Mouse (Mus musculus) lung, embryonic 14.5 days (tissue): ENCODE results near the gene Mical3. TPM values are rescaled to one million over a fixed set of nuclear protein-coding genes. Genes with fewer than 3 reads are reported as not detected.

Source experiments
- ATAC-seq: fragments of 200-750 bp; cut with Nextera tagmentation; 2 replicates; pipeline ENCODE4 v1.8.0; 2017; ENCODE audit warnings: mild to moderate bottlenecking, moderate TSS enrichment, moderate library complexity; ENCODE audit not compliant: insufficient read depth
- DNase-seq: peaks from one replicate; pipeline ENCODE4 v3.0.0-alpha.2; 2015
- H3K27ac ChIP-seq: fragments of 300-500 bp; sonication (generic); 2 replicates; pipeline ENCODE4 v1.5.1; 2014; ENCODE audit warnings: low read depth, mild to moderate bottlenecking, moderate library complexity
- H3K27me3 ChIP-seq: fragments of 300-500 bp; sonication (generic); 2 replicates; pipeline ENCODE4 v1.6.1; 2014; ENCODE audit warnings: low read length, control low read depth; ENCODE audit not compliant: insufficient read depth
- H3K36me3 ChIP-seq: fragments of 300-500 bp; sonication (generic); 2 replicates; pipeline ENCODE4 v1.6.1; 2014; ENCODE audit warnings: control low read depth; ENCODE audit not compliant: insufficient read depth
- H3K4me1 ChIP-seq: fragments of 300-500 bp; sonication (generic); 2 replicates; pipeline ENCODE4 v1.6.1; 2014; ENCODE audit warnings: antibody characterized with exemption, control low read depth; ENCODE audit not compliant: insufficient read depth
- H3K4me2 ChIP-seq: fragments of 300-500 bp; sonication (generic); 2 replicates; pipeline ENCODE4 v1.6.1; 2014; ENCODE audit warnings: mild to moderate bottlenecking
- H3K4me3 ChIP-seq: fragments of 300-500 bp; sonication (generic); 2 replicates; pipeline ENCODE4 v1.5.1; 2014; ENCODE audit warnings: low read depth, low read length
- H3K9ac ChIP-seq: fragments of 300-500 bp; sonication (generic); 2 replicates; pipeline ENCODE4 v1.6.1; 2014
- H3K9me3 ChIP-seq: fragments of 300-500 bp; sonication (generic); 2 replicates; pipeline ENCODE4 v1.6.1; 2016; ENCODE audit warnings: low read depth, low read length, control low read depth
- CTCF ChIP-seq: IDR thresholded peaks from 2 replicates; pipeline ENCODE4 v1.5.1; 2016; ENCODE audit warnings: antibody characterized with exemption, low read depth
- WGBS: fragments of 180-500 bp; shearing (Covaris S2); extraction: QIAGEN DNeasy Blood & Tissue Kit; methylation state at CpG from one replicate; pipeline ENCODE4 v1.1.7; 2014; 5-methylcytosine and 5-hydroxymethylcytosine counted together
- polyA plus RNA-seq: library from polyadenylated mRNA; unstranded; fragments of >200 nt; fragmentation: Nextera tagmentation; extraction: Ambion mirVana; gene quantifications from 2 replicates; pipeline ENCODE4 v1.2.1, GENCODE M21; 2014

The Mical3 gene
- polyA plus RNA-seq, 1 experiment from 2014 or later = 27.0 TPM

DNA sequence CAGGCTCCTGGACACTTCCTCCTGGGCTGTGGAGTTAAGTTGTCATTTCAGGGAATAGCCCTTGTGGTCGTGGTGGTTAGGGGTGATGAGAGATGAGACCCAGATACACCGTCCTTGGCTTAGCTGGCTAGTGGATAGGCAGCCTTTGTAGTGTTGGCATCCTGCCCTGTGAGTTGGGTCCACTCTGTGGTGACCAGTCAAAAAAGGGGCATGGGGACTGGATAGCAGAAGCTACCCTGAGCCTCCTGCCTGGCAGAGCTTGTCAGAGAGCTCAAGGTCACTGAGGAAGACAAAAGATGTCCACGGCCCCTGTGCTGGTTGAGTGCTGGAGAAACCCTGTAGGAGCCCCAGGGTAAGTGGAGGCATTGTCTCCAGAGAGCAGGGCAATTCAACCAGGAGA lies 3.1 kb downstream of the Mical3 start:
- no peaks in the 10 kb centered on the region for H3K36me3 ChIP-seq

DNA sequence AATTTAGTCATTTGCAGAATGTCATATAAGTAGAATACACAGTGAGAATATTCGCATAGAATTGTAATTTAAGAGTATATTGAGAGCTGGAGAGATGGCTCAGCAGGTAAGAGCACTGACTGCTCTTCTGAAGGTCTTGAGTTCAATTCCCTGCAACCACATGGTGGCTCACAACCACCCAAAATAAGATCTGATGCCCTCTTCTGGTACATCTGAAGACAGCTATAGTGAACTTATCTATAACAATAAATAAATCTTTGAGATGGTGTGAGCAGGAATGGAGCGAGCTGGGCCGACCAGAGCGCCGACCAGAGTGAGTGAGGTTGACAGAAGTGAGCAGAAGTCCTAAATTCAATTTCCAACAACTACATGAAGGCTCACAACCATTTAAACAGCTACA lies 4.6 kb downstream of the Mical3 start:
- no peak overlapping the region for H3K27ac ChIP-seq
- no peak overlapping the region for H3K4me3 ChIP-seq
- peaks cover 8% of the 10 kb centered on the region for H3K4me1 ChIP-seq
- no peak; the same call in 1 of the 2 replicates for TF ChIP-seq CTCF
- ATAC-seq (no peak), DNase-seq (no peak)
- WGBS = 69% methylated on average over 5 of the region's 5 CpGs
- no peak overlapping the region for H3K4me2 ChIP-seq
- H3K36me3 ChIP-seq = no peaks in the 10 kb centered on the region
- H3K9me3 ChIP-seq = no peaks in the 10 kb centered on the region
- H3K9ac ChIP-seq = no peak overlapping the region
- H3K27me3 ChIP-seq = peaks cover 8% of the 10 kb centered on the region; the same call in 1 of the 2 replicates

More for the DNA sequence above, 3.1 kb downstream of the Mical3 start:
- TF ChIP-seq CTCF = no peak
- H3K27me3 ChIP-seq = peaks cover 15% of the 10 kb centered on the region; the same call in 1 of the 2 replicates
- DNase-seq = no peak
- no peak overlapping the region for H3K27ac ChIP-seq
- no peak overlapping the region for H3K4me3 ChIP-seq
- ATAC-seq = no peak
- 60% methylated on average over 3 of the region's 3 CpGs for WGBS
- peaks cover 8% of the 10 kb centered on the region for H3K4me1 ChIP-seq
- H3K9ac ChIP-seq = no peak overlapping the region
- no peak overlapping the region for H3K4me2 ChIP-seq
- H3K9me3 ChIP-seq = no peaks in the 10 kb centered on the region

DNA sequence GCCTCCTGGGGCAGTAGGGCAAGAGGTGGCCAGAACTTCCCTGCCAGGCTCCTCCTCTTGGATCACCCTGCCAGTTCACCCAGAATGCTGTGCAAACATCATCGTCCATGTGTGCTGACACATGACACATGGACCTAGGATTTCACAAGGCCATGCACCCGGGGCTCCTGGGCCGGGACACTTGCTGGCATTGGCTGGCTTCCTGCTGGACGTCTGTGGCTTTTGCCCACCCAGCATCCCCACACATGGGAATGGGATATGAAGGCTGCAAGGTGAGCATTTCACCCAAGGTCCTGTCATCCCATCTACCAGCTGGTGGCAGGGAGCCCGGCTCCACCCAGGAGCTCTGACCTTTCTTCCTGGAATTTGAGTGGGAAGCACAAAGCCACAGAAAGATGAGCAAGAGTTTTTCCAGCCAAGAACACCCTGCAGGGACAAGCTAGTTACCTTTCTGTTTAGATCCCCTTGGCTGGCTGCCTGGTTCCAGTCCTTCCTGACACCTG lies 8.0 kb downstream of the Mical3 start:
- Histone ChIP-seq H3K36me3 (no peaks in the 10 kb centered on the region), H3K9me3 (no peaks in the 10 kb centered on the region), H3K4me2 (no peak overlapping the region), H3K4me3 (no peak overlapping the region), H3K27me3 (no peaks in the 10 kb centered on the region), H3K4me1 (no peaks in the 10 kb centered on the region), H3K9ac (no peak overlapping the region), H3K27ac (no peak overlapping the region)
- no peak for TF ChIP-seq CTCF
- ATAC-seq (no peak), DNase-seq (no peak)
- 70% methylated on average over 5 of the region's 5 CpGs for WGBS

DNA sequence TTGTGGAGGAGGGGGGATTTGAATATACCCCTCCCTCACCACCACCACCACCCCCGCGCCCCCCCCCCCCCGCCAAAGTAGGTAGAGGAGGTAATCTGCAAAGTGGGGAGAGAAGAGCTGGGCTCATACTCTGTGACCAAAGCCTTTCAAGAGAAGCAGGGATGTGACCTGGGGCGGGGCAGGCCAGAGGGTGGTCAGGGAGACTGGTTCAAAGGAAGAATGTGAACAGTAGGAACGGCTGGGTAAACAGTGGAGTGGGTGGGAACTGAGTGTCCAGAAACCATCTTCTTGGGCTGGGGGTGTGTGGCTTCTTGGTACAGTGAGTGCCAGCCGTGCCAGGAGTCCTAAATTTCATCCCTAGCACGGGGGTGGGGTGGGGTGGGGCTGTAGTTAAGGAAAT lies 10.0 kb downstream of the Mical3 start:
- Histone ChIP-seq H3K9me3 (no peaks in the 10 kb centered on the region; the same call in 1 of the 2 replicates), H3K9ac (no peak overlapping the region), H3K36me3 (no peaks in the 10 kb centered on the region), H3K27ac (no peak overlapping the region), H3K4me2 (no peak overlapping the region), H3K4me1 (no peaks in the 10 kb centered on the region), H3K27me3 (no peaks in the 10 kb centered on the region), H3K4me3 (no peak overlapping the region)
- WGBS = 38% methylated on average over 7 of the region's 7 CpGs
- no peak for DNase-seq
- ATAC-seq = peak; percentile 31; the same call in 1 of the 2 replicates
- TF ChIP-seq CTCF = no peak

DNA sequence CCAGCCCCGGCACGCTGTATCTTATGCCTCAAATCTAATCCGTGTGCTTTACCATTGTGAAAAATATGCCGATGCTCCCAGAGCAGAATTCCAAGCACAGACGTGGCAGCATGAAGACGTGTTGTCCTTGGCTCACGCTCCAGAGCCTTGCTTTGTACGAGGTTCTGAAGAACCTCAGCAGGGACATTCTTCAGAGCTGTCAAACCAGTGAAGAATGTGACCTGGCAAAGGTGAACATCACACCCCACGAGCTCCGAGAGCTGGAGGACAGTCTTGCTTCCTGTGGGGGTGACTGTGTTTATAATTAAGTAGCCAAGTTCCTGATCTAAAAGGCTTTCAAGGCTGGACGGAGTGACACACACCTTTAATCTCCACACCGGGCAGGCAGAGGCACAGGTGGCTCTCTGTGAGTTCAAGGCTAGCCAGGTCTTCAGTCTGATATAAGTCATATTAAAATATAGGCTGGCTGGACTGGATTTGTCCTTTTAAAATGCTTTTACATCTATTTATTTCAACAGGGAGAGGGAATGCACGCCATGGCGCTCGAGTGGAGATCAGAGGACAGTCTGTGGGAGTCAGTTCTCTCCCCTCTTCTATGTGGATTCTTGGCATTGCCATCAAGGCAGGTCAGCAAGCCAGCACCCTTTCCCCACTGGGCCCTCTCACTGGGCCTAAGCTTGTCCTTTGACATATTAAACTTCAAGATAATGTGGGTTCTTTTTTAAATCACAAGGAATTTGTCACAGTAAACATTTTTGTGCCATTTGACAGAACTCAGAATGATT lies 12.6 kb downstream of the Mical3 start:
- H3K9me3 ChIP-seq = no peaks in the 10 kb centered on the region; the same call in 1 of the 2 replicates
- no peaks in the 10 kb centered on the region for H3K27me3 ChIP-seq
- H3K36me3 ChIP-seq = no peaks in the 10 kb centered on the region
- no peak overlapping the region for H3K4me3 ChIP-seq
- H3K4me1 ChIP-seq = no peaks in the 10 kb centered on the region
- WGBS = 56% methylated on average over 15 of the region's 15 CpGs
- H3K4me2 ChIP-seq = no peak overlapping the region
- DNase-seq (no peak), ATAC-seq (no peak)
- no peak for TF ChIP-seq CTCF
- no peak overlapping the region for H3K9ac ChIP-seq
- no peak overlapping the region for H3K27ac ChIP-seq

DNA sequence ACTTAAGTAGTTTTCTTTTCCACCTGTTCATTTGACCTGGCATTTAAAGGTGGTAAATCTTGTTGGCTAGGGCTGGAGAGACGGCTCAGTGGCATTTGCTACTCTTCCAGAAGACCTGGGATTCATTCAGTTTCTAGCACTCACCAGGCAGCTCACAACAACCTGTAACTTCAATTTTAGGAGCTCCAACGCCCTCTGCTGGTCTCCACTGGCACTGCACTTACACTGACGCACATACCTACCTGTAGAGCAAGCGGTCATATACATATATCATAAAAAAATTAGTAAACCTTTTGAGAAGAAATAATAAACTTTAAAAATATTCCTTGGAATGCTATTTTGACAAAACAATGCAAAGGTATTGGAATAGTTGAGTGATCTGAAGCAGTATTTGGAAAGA lies 13.7 kb downstream of the Mical3 start:
- TF ChIP-seq CTCF = peak; percentile 47; the same call in 1 of the 2 replicates
- Histone ChIP-seq H3K27ac (no peak overlapping the region), H3K4me3 (no peak overlapping the region), H3K27me3 (no peaks in the 10 kb centered on the region), H3K36me3 (no peaks in the 10 kb centered on the region), H3K4me2 (no peak overlapping the region), H3K4me1 (no peaks in the 10 kb centered on the region), H3K9ac (no peak overlapping the region), H3K9me3 (no peaks in the 10 kb centered on the region; the same call in 1 of the 2 replicates)
- 73% methylated on average over 4 of the region's 4 CpGs for WGBS
- ATAC-seq (no peak), DNase-seq (no peak)

DNA sequence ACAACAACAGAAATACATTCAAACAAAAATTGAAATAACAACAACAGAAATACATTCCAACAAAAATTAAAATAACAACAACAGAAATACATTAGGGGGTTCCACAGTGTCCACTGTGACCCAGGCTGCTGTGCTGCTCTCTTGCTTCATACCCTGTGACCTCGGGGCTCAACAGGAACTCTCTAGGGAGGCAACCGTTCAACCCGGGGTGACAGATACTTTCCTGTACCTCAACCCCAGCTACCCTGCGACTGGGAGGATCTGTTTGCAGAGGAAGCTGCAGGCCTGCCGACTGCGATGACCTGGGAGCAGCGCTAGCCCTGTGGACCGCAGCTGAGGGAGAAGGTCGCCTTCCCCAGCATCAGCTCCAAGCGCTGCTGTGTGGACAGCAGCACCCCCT lies 14.4 kb downstream of the Mical3 start:
- no peak overlapping the region for H3K4me3 ChIP-seq

More for the DNA sequence above, 14.4 kb downstream of the Mical3 start:
- ATAC-seq (no peak), DNase-seq (no peak)
- Histone ChIP-seq H3K9ac (no peak overlapping the region), H3K4me2 (no peak overlapping the region), H3K36me3 (no peaks in the 10 kb centered on the region), H3K27ac (no peak overlapping the region), H3K9me3 (no peaks in the 10 kb centered on the region; the same call in 1 of the 2 replicates), H3K27me3 (no peaks in the 10 kb centered on the region), H3K4me1 (0 out of 2 replicates have a peak, but pooled peaks cover 4% of the 10 kb centered on the region)
- no peak for TF ChIP-seq CTCF
- 53% methylated on average over 10 of the region's 10 CpGs for WGBS
